Mouse (Mus musculus): Measurements from ENCODE around the gene Tff2.

- TF ChIP-seq GATA1 (IDR thresholded peaks at IDR 0.05; ENCODE audit: borderline replicate concordance, low read length) = no peak
- no peak for TF ChIP-seq FLI1 (IDR thresholded peaks at IDR 0.05; ENCODE audit: low read length)
Measured at GRCm38 (mm10) chr17:31157921-31158320, 13.8 kb upstream of the Tff2 start.

All from megakaryocyte, embryonic 14.5 days (primary cell).